9 mouse cellular contexts compared by ENCODE assay signal in the genomic region with DNA sequence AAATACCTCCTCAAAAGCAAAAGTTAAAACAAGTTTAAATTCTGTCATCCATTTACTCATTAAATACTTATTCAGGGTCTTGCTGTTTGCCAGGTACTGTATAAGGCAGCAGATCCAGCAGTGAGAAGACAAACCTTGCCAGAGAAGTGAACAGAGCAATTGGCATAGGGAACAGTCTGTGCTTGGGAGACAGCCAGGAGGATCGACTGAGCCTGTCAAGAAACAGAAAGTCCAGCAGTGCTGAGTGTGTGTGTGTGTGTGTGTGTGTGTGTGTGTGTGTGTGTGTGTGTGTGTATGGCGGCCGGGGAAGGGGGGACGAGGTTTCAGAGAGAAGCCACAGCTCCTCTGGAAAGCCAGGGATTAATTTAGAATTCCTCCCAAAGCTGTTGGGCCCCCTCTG. TPM values are rescaled to one million over a fixed set of nuclear protein-coding genes. Genes with fewer than 3 reads are reported as not detected.
DNase-seq lines count a peak whose midpoint lies in the region; ATAC-seq and TF ChIP-seq lines count a peak whose summit lies in the region.
"Had no signal": no experiment of that assay in that cellular context is flagged by ENCODE, and none has a peak within 500 bp of the region (broad histone marks: within the 10 kb centered on the region; RNA-seq: fewer than 3 reads in every experiment).

No protein-coding gene starts in this region.

- no peak for TF ChIP-seq POLR2A in brain, embryonic 14.5 days (IDR thresholded peaks at IDR 0.05; ENCODE audit: borderline replicate concordance, extremely low read depth, insufficient read depth, insufficient read length, poor library complexity, severe bottlenecking)

- 44% methylated on average over 4 of the region's 4 CpGs for WGBS in kidney, embryonic 16.5 days

- H3K9me3 ChIP-seq in kidney, embryonic 16.5 days (ENCODE audit: low read length) = no peaks in the 10 kb centered on the region

- no peaks in the 10 kb centered on the region for H3K27me3 ChIP-seq in kidney, embryonic 16.5 days (ENCODE audit: insufficient read depth, low read length)

- no peak overlapping the region for H3K4me2 ChIP-seq in kidney, embryonic 16.5 days (replicated peaks; ENCODE audit: low read depth, low read length)

- TF ChIP-seq CTCF in brain, embryonic 14.5 days (IDR thresholded peaks at IDR 0.05; ENCODE audit: borderline replicate concordance, extremely low read depth, insufficient read depth, insufficient read length) = no peak

- 0 out of 2 replicates have a peak, but pooled peaks cover 4% of the 10 kb centered on the region for H3K4me1 ChIP-seq in kidney, embryonic 16.5 days (ENCODE audit: insufficient read depth, low read length)

- intact Hi-C loops in gastrocnemius, postnatal 14 days (cut with DNase I; ENCODE audit: low total_unique reads) = no loop called here

- H3K4me3 ChIP-seq in kidney, embryonic 16.5 days (ENCODE audit: low read length) = no peak overlapping the region

- no peak for ATAC-seq in kidney, embryonic 16.5 days (ENCODE audit: low FRiP score, low TSS enrichment)
- peak; percentile 17; the same call in 1 of the 2 replicates for ATAC-seq in megakaryocyte progenitor cell, adult 5-6 weeks (replicated peaks; ENCODE audit: poor library complexity)

- DNase-seq in kidney, adult 18-20 months = peak; percentile 74
- peak; percentile 85 for DNase-seq in brain, embryonic 14.5 days (ENCODE audit: low read depth)
- peak; percentile 55 for DNase-seq in gastrocnemius, postnatal 14 days
- DNase-seq in kidney, postnatal 10 days = peak; percentile 38
- no peak for DNase-seq in spleen, adult 18-20 months
- no peak for DNase-seq in spleen, postnatal 14 days (ENCODE audit: low spot score in 2 of 2)

- no peak overlapping the region for H3K9ac ChIP-seq in kidney, embryonic 16.5 days (replicated peaks; ENCODE audit: low read length)
- H3K9ac ChIP-seq: liver, embryonic 14.5 days had no signal

- no peak overlapping the region for H3K27ac ChIP-seq in kidney, embryonic 16.5 days (ENCODE audit: low read length)
- H3K27ac ChIP-seq: liver, embryonic 14.5 days had no signal

- H3K36me3 ChIP-seq in kidney, embryonic 16.5 days (ENCODE audit: insufficient read depth, low read length) = 0 out of 2 replicates have a peak, but pooled peaks cover 2% of the 10 kb centered on the region

RNA-seq across cellular contexts. Expression of a gene that starts 17.9 kb away (rescaled TPM):
- 130 and 138 TPM in 2 replicates for polyA plus RNA-seq in kidney, embryonic 16.5 days (2015; fragmentation: Nextera tagmentation; extraction: Ambion mirVana)
- 133 and 154 TPM in 2 replicates for polyA plus RNA-seq in brain, embryonic 14.5 days (2012; rRNA removed)
- total RNA-seq in gastrocnemius, postnatal 14 days (2021) = 10 to 100 TPM; 16.1 to 19.9 TPM
- 49.8 and 60.5 TPM in 2 replicates for total RNA-seq in megakaryocyte progenitor cell, adult 5-6 weeks (2015)
- 26.7 and 39.1 TPM in 2 replicates for total RNA-seq in megakaryocyte progenitor cell, adult 5-6 weeks (2017)

Comparison
In these comparisons a context has a peak if more than half of its experiments do, and no peak if none do; other contexts are left out.
1. DNase-seq: peak in kidney, adult 18-20 months (single experiment), brain, embryonic 14.5 days (single experiment), gastrocnemius, postnatal 14 days (single experiment) and kidney, postnatal 10 days (single experiment); none in spleen, adult 18-20 months (0 of 2) and spleen, postnatal 14 days (0 of 2).